Mouse (Mus musculus) kidney, embryonic 15.5 days (tissue): ENCODE results near the gene Nfat5. TPM values are rescaled to one million over a fixed set of nuclear protein-coding genes. Genes with fewer than 3 reads are reported as not detected.
A peak's percentile ranks its signal among the peaks of the same experiment; 100 is the strongest.

Experiments used
- ATAC-seq: fragments of 200-750 bp; cut with Nextera tagmentation; replicated peaks from 2 replicates; pipeline ENCODE4 v1.8.0; 2017; ENCODE audit warnings: moderate TSS enrichment; ENCODE audit not compliant: low FRiP score
- H3K27ac ChIP-seq: fragments of 300-500 bp; sonication (generic); 2 replicates; pipeline ENCODE4 v1.5.1; 2015; ENCODE audit warnings: mild to moderate bottlenecking, inconsistent platforms
- H3K27me3 ChIP-seq: fragments of 300-500 bp; sonication (generic); 2 replicates; pipeline ENCODE4 v1.6.1; 2015; ENCODE audit warnings: inconsistent platforms
- H3K36me3 ChIP-seq: fragments of 300-500 bp; sonication (generic); 2 replicates; pipeline ENCODE4 v1.6.1; 2015; ENCODE audit warnings: inconsistent platforms
- H3K4me1 ChIP-seq: fragments of 300-500 bp; sonication (generic); 2 replicates; pipeline ENCODE4 v1.6.1; 2015; ENCODE audit warnings: inconsistent platforms
- H3K4me2 ChIP-seq: fragments of 300-500 bp; sonication (generic); 2 replicates; pipeline ENCODE4 v1.6.1; 2015; ENCODE audit warnings: moderate library complexity, mild to moderate bottlenecking, inconsistent platforms
- H3K4me3 ChIP-seq: fragments of 300-500 bp; sonication (generic); replicated peaks from 2 replicates; pipeline ENCODE4 v1.5.1; 2015; ENCODE audit warnings: mild to moderate bottlenecking, inconsistent platforms
- H3K9ac ChIP-seq: fragments of 300-500 bp; sonication (generic); 2 replicates; pipeline ENCODE4 v1.6.1; 2015; ENCODE audit warnings: mild to moderate bottlenecking, inconsistent platforms
- H3K9me3 ChIP-seq: fragments of 300-500 bp; sonication (generic); replicated peaks from 2 replicates; pipeline ENCODE4 v1.6.1; 2016; ENCODE audit warnings: inconsistent platforms
- WGBS: fragments of 180-500 bp; shearing (Covaris S2); methylation state at CpG from one replicate; pipeline ENCODE4 v1.1.7; 2015; ENCODE audit warnings: mixed read lengths; 5-methylcytosine and 5-hydroxymethylcytosine counted together
- polyA plus RNA-seq: library from polyadenylated mRNA; unstranded; fragments of >200 nt; fragmentation: Nextera tagmentation; extraction: Ambion mirVana; gene quantifications from 2 replicates; pipeline ENCODE4 v1.2.1, GENCODE M21; 2015

Nfat5 gene
- polyA plus RNA-seq, 1 experiment from 2014 or later = 29.3 TPM

- peak within 1 kb of the TSS; percentile 45 for H3K4me3 ChIP-seq
- peak within 1 kb of the TSS; percentile 69 for H3K4me2 ChIP-seq
- H3K27me3 ChIP-seq = no peaks in the 10 kb centered on the region
- H3K4me1 ChIP-seq = peaks cover 32% of the 10 kb centered on the region
- no peaks in the 10 kb centered on the region for H3K9me3 ChIP-seq
- peaks cover 2% of the 10 kb centered on the region for H3K36me3 ChIP-seq
- ATAC-seq = peak; percentile 97
- WGBS = 8% methylated on average over 22 of the region's 22 CpGs
- H3K27ac ChIP-seq = peak within 1 kb of the TSS; percentile 48
- H3K9ac ChIP-seq = no peak within 1 kb of the TSS
Measured at GRCm38 (mm10) chr8:107403038-107403781, 109.9 kb downstream of the Nfat5 start, which contains the start of gene Nqo1. Nqo1 (minus strand) TSS chr8:107403206.

GRCm38 (mm10) chr8:107404057-107404456 is 110.8 kb downstream of the Nfat5 start:
- no peak for ATAC-seq
- WGBS = 73% methylated on average over 4 of the region's 4 CpGs
- no peak overlapping the region for H3K4me3 ChIP-seq
- peaks cover 32% of the 10 kb centered on the region for H3K4me1 ChIP-seq
- no peak overlapping the region for H3K27ac ChIP-seq
- no peak overlapping the region for H3K4me2 ChIP-seq
- no peaks in the 10 kb centered on the region for H3K9me3 ChIP-seq
- peaks cover 7% of the 10 kb centered on the region for H3K36me3 ChIP-seq
- no peaks in the 10 kb centered on the region for H3K27me3 ChIP-seq
- H3K9ac ChIP-seq = no peak overlapping the region

- Histone ChIP-seq H3K27ac (no peak overlapping the region), H3K4me1 (peaks cover 27% of the 10 kb centered on the region), H3K36me3 (peaks cover 26% of the 10 kb centered on the region), H3K9ac (no peak overlapping the region), H3K9me3 (no peaks in the 10 kb centered on the region), H3K4me3 (no peak overlapping the region), H3K4me2 (no peak overlapping the region), H3K27me3 (no peaks in the 10 kb centered on the region)
- no peak for ATAC-seq
- WGBS = 65% methylated on average over 3 of the region's 3 CpGs
Measured at GRCm38 (mm10) chr8:107405935-107406334, 112.7 kb downstream of the Nfat5 start.

GRCm38 (mm10) chr8:107411391-107411790 is 118.1 kb downstream of the Nfat5 start:
- Histone ChIP-seq H3K9me3 (no peaks in the 10 kb centered on the region), H3K4me3 (no peak overlapping the region), H3K27ac (no peak overlapping the region), H3K4me1 (no peaks in the 10 kb centered on the region), H3K9ac (no peak overlapping the region), H3K4me2 (no peak overlapping the region), H3K27me3 (no peaks in the 10 kb centered on the region), H3K36me3 (peaks cover 80% of the 10 kb centered on the region)
- WGBS = 74% methylated on average over 4 of the region's 4 CpGs
- ATAC-seq = no peak

- Histone ChIP-seq H3K4me1 (no peaks in the 10 kb centered on the region), H3K4me3 (no peak overlapping the region), H3K9ac (no peak overlapping the region), H3K36me3 (peaks cover 92% of the 10 kb centered on the region), H3K27ac (no peak overlapping the region), H3K27me3 (no peaks in the 10 kb centered on the region), H3K4me2 (no peak overlapping the region), H3K9me3 (no peaks in the 10 kb centered on the region)
- WGBS = 88% methylated on average over 8 of the region's 8 CpGs
- ATAC-seq = no peak
Measured at GRCm38 (mm10) chr8:107412552-107412951, 119.3 kb downstream of the Nfat5 start.

- H3K4me2 ChIP-seq = no peak overlapping the region
- no peak overlapping the region for H3K27ac ChIP-seq
- WGBS = 93% methylated on average over 10 of the region's 10 CpGs
- no peaks in the 10 kb centered on the region for H3K9me3 ChIP-seq
- ATAC-seq = no peak
- no peak overlapping the region for H3K9ac ChIP-seq
- H3K4me3 ChIP-seq = no peak overlapping the region
- H3K36me3 ChIP-seq = peaks cover 100% of the 10 kb centered on the region
- no peaks in the 10 kb centered on the region for H3K27me3 ChIP-seq
- no peaks in the 10 kb centered on the region for H3K4me1 ChIP-seq
Measured at GRCm38 (mm10) chr8:107413881-107414280, 120.6 kb downstream of the Nfat5 start.

- Histone ChIP-seq H3K4me3 (no peak overlapping the region), H3K36me3 (peaks cover 100% of the 10 kb centered on the region), H3K27me3 (no peaks in the 10 kb centered on the region), H3K9me3 (no peaks in the 10 kb centered on the region), H3K9ac (no peak overlapping the region), H3K4me1 (no peaks in the 10 kb centered on the region; the same call in 1 of the 2 replicates), H3K27ac (no peak overlapping the region), H3K4me2 (no peak overlapping the region)
- 91% methylated on average over 12 of the region's 12 CpGs for WGBS
- ATAC-seq = no peak
Measured at GRCm38 (mm10) chr8:107417001-107417400, 123.7 kb downstream of the Nfat5 start.

- Histone ChIP-seq H3K27ac (peak overlapping the region; percentile 76), H3K36me3 (peaks cover 42% of the 10 kb centered on the region), H3K27me3 (no peaks in the 10 kb centered on the region), H3K9me3 (no peaks in the 10 kb centered on the region), H3K4me1 (peaks cover 14% of the 10 kb centered on the region), H3K9ac (peak overlapping the region; percentile 84), H3K4me3 (peak overlapping the region; percentile 88), H3K4me2 (peak overlapping the region; percentile 77)
- 27% methylated on average over 9 of the region's 9 CpGs for WGBS
- no peak for ATAC-seq
Measured at GRCm38 (mm10) chr8:107424176-107424575, 130.9 kb downstream of the Nfat5 start.

GRCm38 (mm10) chr8:107424597-107425229 is 131.4 kb downstream of the Nfat5 start, which contains the start of gene Nob1:
Nob1 (minus strand) TSS chr8:107425051.
- peak within 1 kb of the TSS; percentile 76 for H3K27ac ChIP-seq
- H3K9ac ChIP-seq = peak within 1 kb of the TSS; percentile 84
- peaks cover 36% of the 10 kb centered on the region for H3K36me3 ChIP-seq
- no peaks in the 10 kb centered on the region for H3K27me3 ChIP-seq
- H3K4me1 ChIP-seq = peaks cover 14% of the 10 kb centered on the region
- peak; percentile 99 for ATAC-seq
- no peaks in the 10 kb centered on the region for H3K9me3 ChIP-seq
- H3K4me2 ChIP-seq = peak within 1 kb of the TSS; percentile 77
- under 1% methylated on average over 50 of the region's 50 CpGs for WGBS
- H3K4me3 ChIP-seq = peak within 1 kb of the TSS; percentile 88

- 48% methylated on average over 8 of the region's 8 CpGs for WGBS
Measured at GRCm38 (mm10) chr8:107425230-107425597, 131.9 kb downstream of the Nfat5 start.

More at GRCm38 (mm10) chr8:107425230-107425597, 131.9 kb downstream of the Nfat5 start:
- ATAC-seq = no peak
- Histone ChIP-seq H3K4me3 (peak overlapping the region; percentile 88; the same call in 1 of the 2 replicates), H3K27me3 (no peaks in the 10 kb centered on the region), H3K9ac (no peak overlapping the region), H3K4me2 (peak overlapping the region; percentile 77), H3K36me3 (peaks cover 31% of the 10 kb centered on the region), H3K27ac (no peak overlapping the region), H3K4me1 (peaks cover 14% of the 10 kb centered on the region), H3K9me3 (no peaks in the 10 kb centered on the region)
